ENCODE assay signal across 9 mouse cellular contexts in genomic region chr9:83556780-83557771, GRCm38 (mm10). TPM values are rescaled to one million over a fixed set of nuclear protein-coding genes. Genes with fewer than 3 reads are reported as not detected.
A peak's percentile ranks its signal among the peaks of the same experiment; 100 is the strongest.
DNase-seq lines count a peak whose midpoint lies in the region; ATAC-seq lines count a peak whose summit lies in the region.
"Had no signal": no experiment of that assay in that cellular context is flagged by ENCODE, and none has a peak within 500 bp of the region (broad histone marks: within the 10 kb centered on the region; RNA-seq: fewer than 3 reads in every experiment).

No protein-coding gene starts in this region.

- no peaks in the 10 kb centered on the region for H3K9me3 ChIP-seq in intestine, embryonic 15.5 days
- H3K9me3 ChIP-seq in midbrain, embryonic 13.5 days, result no peaks in the 10 kb centered on the region; the same call in 1 of the 2 replicates

- no peak for ATAC-seq in intestine, embryonic 15.5 days
- peak; percentile 79 for ATAC-seq in midbrain, embryonic 13.5 days
- ATAC-seq in erythroblast, adult 5-6 weeks (replicated peaks; ENCODE audit: low FRiP score, poor library complexity, severe bottlenecking), result no peak

- H3K4me1 ChIP-seq in intestine, embryonic 15.5 days (replicated peaks), result peaks cover 21% of the 10 kb centered on the region
- H3K4me1 ChIP-seq in midbrain, embryonic 13.5 days (replicated peaks), result peaks cover 17% of the 10 kb centered on the region

- no peak overlapping the region for H3K4me2 ChIP-seq in intestine, embryonic 15.5 days (replicated peaks)
- no peak overlapping the region for H3K4me2 ChIP-seq in midbrain, embryonic 13.5 days (replicated peaks)

- no peaks in the 10 kb centered on the region for H3K27me3 ChIP-seq in intestine, embryonic 15.5 days (replicated peaks)
- no peaks in the 10 kb centered on the region for H3K27me3 ChIP-seq in midbrain, embryonic 13.5 days

- H3K9ac ChIP-seq in intestine, embryonic 15.5 days, result no peak overlapping the region
- no peak overlapping the region for H3K9ac ChIP-seq in midbrain, embryonic 13.5 days (replicated peaks)
- H3K9ac ChIP-seq: liver, embryonic 14.5 days had no signal

- 0 out of 2 replicates have a peak overlapping the region, but pooled peaks have one; percentile 6 for H3K27ac ChIP-seq in intestine, embryonic 15.5 days
- no peak overlapping the region for H3K27ac ChIP-seq in midbrain, embryonic 13.5 days
- H3K27ac ChIP-seq: liver, embryonic 14.5 days had no signal

- no peaks in the 10 kb centered on the region for H3K36me3 ChIP-seq in intestine, embryonic 15.5 days
- H3K36me3 ChIP-seq in midbrain, embryonic 13.5 days, result no peaks in the 10 kb centered on the region

- H3K4me3 ChIP-seq in intestine, embryonic 15.5 days (replicated peaks), result no peak overlapping the region
- H3K4me3 ChIP-seq in midbrain, embryonic 13.5 days (replicated peaks), result no peak overlapping the region

- WGBS in intestine, embryonic 15.5 days, result 46% methylated on average over 10 of the region's 10 CpGs
- 60% methylated on average over 10 of the region's 10 CpGs for WGBS in midbrain, embryonic 13.5 days

- peak; percentile 28 for DNase-seq in embryo, embryonic 11 days
- DNase-seq in embryo, embryonic 10.5 days (ENCODE audit: low spot score), result no peak
- peak; percentile 28 for DNase-seq in gastrocnemius, postnatal 25 days
- no peak for DNase-seq in layer of hippocampus, adult 9-10 months (ENCODE audit: low spot score)
- no peak for DNase-seq in urinary bladder, postnatal 25 days (ENCODE audit: low spot score)

RNA-seq across cellular contexts. Expression of gene Sh3bgrl2, which starts 8.9 kb away (rescaled TPM):
- total RNA-seq in gastrocnemius, postnatal 25 days (2021), result 1 to 10 TPM; 1.4 to 1.9 TPM
- 18.0 and 20.8 TPM in 2 replicates for polyA plus RNA-seq in intestine, embryonic 15.5 days (2015; fragmentation: Nextera tagmentation; extraction: Ambion mirVana)
- 5.0 and 6.1 TPM in 2 replicates for polyA plus RNA-seq in midbrain, embryonic 13.5 days (2015; fragmentation: Nextera tagmentation; extraction: Ambion mirVana)
- total RNA-seq in erythroblast, adult 5-6 weeks (2015; ENCODE audit: low replicate concordance), result 0.84 TPM in 1 of 2 replicates, not detected in the other
- total RNA-seq in erythroblast, adult 5-6 weeks (2017; ENCODE audit: low replicate concordance), result 0.17 TPM in 1 of 2 replicates, not detected in the other

Comparison
In these comparisons a context has a peak if more than half of its experiments do, and no peak if none do; other contexts are left out.
1. DNase-seq: peak in embryo, embryonic 11 days (single experiment) and gastrocnemius, postnatal 25 days (single experiment); none in embryo, embryonic 10.5 days (single experiment), layer of hippocampus, adult 9-10 months (single experiment) and urinary bladder, postnatal 25 days (single experiment).